Mouse (Mus musculus): ENCODE measurements around the gene Ugt8a. TPM values are rescaled to one million over a fixed set of nuclear protein-coding genes. Genes with fewer than 3 reads are reported as not detected.

Ugt8a gene
- total RNA-seq, 2 experiments from 2014 or later, result 33.3 to 49.2 TPM

DNA sequence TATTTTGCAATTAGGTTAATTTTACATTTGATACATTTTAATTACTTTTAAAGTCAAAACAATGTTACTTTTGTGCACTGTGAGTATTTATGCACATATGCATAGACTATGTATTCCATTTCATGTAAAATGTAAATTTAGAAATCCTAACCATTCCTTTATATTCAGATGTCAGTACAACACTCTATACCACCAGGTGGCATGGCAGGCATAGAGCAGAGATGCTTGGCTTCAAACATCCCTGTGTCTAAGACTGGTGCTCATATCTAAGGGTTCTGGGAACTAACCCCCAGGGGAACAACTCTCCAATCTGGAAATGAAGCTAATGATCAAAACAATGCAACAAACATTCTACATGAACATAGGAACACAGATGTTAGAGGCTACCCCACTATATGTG is 56.6 kb downstream of the Ugt8a start:
- DNase-seq (ENCODE audit: low spot score in 2 of 2), result no peak
- intact Hi-C loops (cut with DNase I), result no loop called here

DNA sequence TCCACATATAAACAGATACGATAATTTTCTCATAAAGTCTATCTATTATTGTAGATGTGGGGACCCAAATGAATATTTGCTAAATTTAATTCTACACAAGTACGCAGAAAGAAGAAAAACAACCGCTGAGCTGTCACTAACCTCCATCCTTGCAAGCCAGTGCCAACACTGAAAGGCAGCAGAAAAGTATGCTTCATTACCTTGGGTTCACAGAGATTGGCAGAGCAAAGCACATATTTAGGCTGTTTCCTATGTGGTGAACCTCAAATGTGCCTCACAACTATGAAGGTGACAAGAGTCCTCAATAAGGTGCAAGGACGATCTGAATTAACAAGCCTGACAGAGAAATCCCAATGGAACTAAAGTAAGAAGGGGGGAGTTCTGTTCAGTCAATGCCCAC is 64.0 kb downstream of the Ugt8a start:
- no peak for DNase-seq (ENCODE audit: low spot score in 2 of 2)
- intact Hi-C loops (cut with DNase I), result no loop called here

DNA sequence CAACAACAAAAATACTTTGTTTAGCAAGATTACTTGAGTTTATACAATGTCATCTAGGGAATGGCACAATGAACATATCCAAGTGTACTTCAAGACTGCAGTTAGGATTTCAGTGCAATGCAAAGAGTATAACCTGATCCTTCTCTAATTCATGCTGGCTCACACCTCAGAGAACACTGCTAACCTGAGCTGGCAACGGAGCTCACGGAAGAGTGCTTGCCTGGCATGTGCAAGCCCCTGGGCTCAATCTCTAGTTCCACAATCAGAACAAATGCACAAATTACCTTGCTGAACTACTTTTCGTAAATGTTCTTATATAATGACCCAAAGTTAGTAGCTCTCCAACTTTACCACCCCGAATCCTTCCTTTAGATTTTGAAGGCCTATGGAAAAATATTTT is 68.5 kb downstream of the Ugt8a start:
- DNase-seq (ENCODE audit: low spot score in 2 of 2), result no peak
- intact Hi-C loops (cut with DNase I), result no loop called here

DNA sequence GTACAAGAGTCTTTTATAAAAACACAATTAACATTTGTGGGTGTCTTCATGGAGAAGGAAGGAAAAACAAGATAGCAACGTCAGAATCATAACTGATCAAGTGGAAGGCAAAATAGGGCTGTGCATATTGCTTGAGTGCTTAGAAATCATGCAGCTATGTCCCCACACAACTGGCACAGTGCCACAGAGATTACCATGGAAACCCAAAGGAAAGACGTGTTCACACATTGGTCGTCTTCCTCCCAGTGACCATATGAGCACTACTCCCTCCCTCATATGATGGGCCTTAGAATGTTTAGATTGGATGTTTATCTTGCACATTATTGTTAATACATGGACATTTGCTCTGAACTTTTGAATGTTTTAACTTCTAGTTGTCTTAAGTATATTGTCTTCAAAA is 76.8 kb downstream of the Ugt8a start:
- intact Hi-C loops (cut with DNase I), result no loop called here
- DNase-seq (ENCODE audit: low spot score in 2 of 2), result no peak

DNA sequence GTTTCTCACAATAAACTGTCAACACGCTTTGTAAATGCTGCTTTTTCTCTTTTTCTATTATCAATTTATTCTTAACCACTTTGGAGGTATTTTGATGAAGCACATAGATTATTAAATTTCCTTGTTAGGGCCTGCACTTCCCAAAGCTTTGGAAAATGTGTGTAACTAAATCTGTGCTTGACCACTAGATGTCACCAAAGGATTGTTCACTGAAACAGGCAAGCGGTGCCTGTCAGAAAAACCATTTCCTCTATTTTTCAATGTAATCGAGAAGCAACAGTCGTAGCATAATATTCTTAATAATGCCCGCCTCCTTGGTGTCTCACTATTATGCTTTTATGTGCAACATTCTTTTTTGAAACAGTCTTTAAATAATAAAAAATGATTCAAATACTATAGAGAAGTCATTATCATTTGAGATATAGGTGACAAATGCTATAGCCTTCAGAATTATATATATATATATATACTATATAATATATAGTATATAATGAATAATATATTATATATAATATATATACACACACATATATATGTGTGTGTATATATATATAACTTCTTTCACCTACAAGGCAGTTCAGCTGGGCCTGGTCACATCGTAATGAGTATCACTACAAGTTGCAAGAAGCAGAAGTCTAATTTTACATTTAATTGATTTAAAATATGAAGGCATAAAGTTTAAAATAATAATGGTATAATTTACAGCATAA is 89.1 kb downstream of the Ugt8a start:
- no peak for DNase-seq (ENCODE audit: low spot score in 2 of 2)
- intact Hi-C loops (cut with DNase I), result no loop called here

DNA sequence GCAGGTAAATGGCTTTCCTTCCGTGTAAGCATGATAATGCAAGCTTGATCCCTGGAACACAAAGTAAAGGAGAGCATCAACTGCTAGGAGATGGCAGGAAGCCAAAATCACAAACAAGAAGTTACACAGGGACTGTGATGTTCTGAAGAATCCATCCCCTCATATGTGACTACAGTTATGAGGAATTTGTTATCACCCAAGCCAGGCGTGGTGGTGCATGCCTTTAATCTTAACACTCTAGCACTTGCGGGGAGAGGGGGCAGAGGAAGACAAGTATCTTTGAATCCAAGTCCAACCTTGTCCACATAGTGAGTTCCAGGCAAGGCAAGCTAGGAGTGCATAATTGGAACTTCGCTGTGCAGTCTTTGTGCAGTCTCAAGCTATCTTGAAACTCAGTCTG is 110.4 kb downstream of the Ugt8a start:
- intact Hi-C loops (cut with DNase I), result no loop called here
- no peak for DNase-seq (ENCODE audit: low spot score in 2 of 2)

DNA sequence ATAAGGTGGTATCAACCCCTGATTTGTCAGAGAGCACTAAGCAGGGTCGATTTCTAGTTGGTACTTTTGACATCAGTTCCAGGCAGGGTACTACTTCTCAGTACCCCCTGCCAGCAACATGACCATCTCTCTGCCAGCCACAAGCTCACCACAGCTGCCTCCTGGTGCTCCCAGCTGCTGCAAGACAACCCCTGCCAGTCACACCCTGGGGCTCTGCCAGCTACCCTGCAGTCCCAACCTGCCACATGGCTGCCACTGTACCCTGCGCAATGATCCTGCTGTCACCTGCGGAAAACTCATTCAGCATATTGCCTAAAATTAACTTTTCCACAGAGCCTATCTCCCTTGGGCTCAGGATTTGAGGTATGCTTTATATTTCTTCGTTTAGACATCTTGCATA is 111.2 kb downstream of the Ugt8a start:
- intact Hi-C loops (cut with DNase I), result no loop called here
- DNase-seq (ENCODE audit: low spot score in 2 of 2), result no peak

DNA sequence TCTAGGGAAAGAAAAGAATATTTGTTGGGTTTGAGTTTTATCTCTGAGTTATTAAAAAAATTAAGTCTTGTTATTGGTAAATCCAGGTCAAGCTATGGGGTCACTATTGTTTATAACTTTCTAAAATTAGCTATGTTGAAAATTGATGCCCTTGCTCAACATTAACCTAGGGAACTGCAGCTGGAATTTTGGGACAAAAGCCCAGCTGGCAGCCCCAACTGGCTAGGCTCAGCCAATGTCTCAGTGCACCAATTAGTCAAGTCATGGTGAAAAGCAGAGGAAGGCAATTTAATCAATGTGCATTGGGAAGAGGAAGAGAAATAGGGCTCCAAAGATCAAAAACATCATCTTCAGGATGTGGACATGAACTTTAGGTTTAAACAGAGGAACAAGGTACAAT is 118.7 kb downstream of the Ugt8a start:
- intact Hi-C loops (cut with DNase I), result no loop called here
- no peak for DNase-seq (ENCODE audit: low spot score in 2 of 2)

All from left cerebral cortex, postnatal 36 days (tissue).